Mouse (Mus musculus) left cerebral cortex, adult 8-10 months (tissue): ENCODE measurements around the gene Olfr1283. TPM values are rescaled to one million over a fixed set of nuclear protein-coding genes. Genes with fewer than 3 reads are reported as not detected.
"Not testable (repeated sequence)": the region's sequence is repeated elsewhere in the genome, so short reads cannot be mapped to it uniquely, and the experiment has no call there.

Source experiments
- DNase-seq, 2 experiments: peaks; one replicate each; pipeline ENCODE4 v3.0.0; 2022; ENCODE audit warnings: low spot score in 2 of 2
- total RNA-seq, 4 experiments: library from RNA; stranded (reverse); gene quantifications; 2 replicates each; pipeline ENCODE4 v1.2.4; 2022

Gene Olfr1283
- not detected for total RNA-seq

DNA sequence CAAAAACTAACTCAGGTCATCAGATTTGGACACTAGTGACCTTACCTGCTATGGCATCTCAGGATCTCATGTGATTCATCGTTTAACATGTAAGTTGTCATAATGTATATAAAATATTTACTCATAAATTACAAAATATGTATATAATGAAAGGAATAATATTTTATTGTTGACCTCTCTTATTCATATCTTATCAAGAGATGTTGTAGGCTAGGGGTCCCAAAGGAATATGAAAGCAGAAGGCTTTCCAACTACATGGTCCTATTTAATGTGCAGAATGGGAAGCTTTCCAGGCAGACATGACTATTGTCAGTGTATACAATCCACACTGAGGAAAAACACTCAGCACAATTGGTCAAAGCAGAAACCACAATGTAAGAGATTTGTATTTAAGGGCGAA lies at the start of gene Olfr1283:
TSS of gene Olfr1283 (plus strand) at position 301 of the 400 bp plus-strand sequence.
- no peak for DNase-seq

DNA sequence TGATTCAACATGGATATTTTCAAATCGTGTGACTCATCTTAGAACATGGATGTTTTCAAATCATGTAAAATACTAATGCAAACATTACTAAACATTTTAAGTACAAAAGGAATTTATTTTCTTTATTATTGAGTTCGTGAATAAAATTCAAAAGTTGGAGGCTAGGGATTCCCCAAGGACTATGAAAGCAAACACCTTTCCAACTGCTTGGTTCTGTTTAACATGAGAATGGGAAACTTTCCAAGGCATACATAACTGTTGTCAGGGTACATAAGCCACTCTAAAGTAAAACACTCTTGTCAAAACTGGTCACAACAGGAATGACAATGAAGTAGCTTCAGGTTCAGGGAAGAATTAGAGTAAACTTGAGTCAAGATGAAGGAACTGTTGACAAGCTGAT lies 40.4 kb upstream of the Olfr1283 start, which contains the start of gene Olfr1281:
TSS of gene Olfr1281 (plus strand) at position 301 of the 400 bp plus-strand sequence.
- no peak for DNase-seq

DNA sequence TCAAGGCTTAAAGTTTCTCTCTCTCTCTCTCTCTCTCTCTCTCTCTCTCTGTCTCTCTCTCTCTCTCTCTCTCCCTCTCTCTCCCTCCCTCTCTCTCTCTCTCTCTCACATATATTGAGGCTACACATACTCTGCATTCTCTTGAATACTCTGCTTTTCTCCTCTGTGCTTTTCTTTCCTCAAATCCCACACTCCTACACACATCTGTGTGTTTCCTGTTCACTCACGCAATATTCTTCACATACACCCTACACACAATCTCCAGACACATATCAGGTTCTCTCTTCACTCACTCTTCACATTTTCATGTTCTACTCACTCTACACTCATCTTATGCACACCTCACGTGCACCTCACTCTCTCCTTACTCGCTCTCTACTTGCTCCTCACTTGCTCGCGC lies 32.9 kb upstream of the Olfr1283 start:
- DNase-seq = not testable (repeated sequence)

DNA sequence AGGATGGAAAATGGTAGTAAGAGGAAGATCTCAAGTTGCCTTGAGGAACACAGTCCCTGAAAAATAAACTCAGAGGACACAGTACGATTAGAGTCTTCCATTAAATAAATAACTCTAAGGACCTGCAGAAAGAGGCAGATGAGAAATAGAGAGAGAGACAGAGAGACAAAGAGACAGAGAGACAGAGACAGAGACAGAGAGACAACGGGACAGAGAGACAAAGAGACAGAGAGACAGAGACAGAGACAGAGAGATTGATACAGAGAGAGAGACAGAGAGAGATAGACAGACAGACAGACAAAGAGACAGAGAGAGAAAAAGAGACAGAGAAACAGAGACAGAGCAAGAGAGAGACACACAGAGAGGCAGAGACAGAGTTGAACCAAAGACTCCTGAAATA lies 30.6 kb upstream of the Olfr1283 start, which contains the start of gene Olfr1282:
TSS of gene Olfr1282 (minus strand) at position 101 of the 400 bp plus-strand sequence.
- no peak for DNase-seq

DNA sequence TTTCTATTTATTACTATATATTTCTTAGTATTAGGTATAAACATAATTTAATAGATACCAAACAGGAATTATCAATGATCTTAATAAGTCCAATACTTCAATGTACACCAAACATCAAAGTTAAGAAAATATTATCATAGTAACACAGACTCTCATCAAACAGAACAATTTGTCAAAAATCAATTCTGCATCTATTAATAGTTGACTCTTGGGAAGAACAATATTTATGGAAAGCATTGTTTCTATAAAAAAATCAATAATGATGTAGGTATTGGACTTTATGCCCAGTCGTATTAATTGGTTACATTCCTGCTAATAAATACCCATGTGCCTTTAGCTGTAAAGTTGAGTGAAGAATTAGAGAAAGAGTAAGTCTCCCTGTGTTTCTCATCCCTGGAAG lies 8.6 kb downstream of the Olfr1283 start, which contains the start of gene Olfr1284:
TSS of gene Olfr1284 (plus strand) at position 301 of the 400 bp plus-strand sequence.
- no peak for DNase-seq

Other genes with a start within 250 kb of the Olfr1283 start
- not detected for gene Gm15130, start 213.9 kb upstream of the Olfr1283 start, total RNA-seq
- gene 4930430A15Rik, start 137.2 kb upstream of the Olfr1283 start, total RNA-seq = not detected
- gene Olfr1275, start 131.5 kb upstream of the Olfr1283 start, total RNA-seq = not detected
- not detected for gene Olfr1276, start 112.3 kb upstream of the Olfr1283 start, total RNA-seq
- not detected for gene Olfr1277, start 92.7 kb upstream of the Olfr1283 start, total RNA-seq
- not detected for gene Olfr1278, start 76.7 kb upstream of the Olfr1283 start, total RNA-seq
- gene Olfr1279, start 66.2 kb upstream of the Olfr1283 start, total RNA-seq = not detected
- not detected for gene Olfr1280, start 52.8 kb upstream of the Olfr1283 start, total RNA-seq
- not detected for gene Olfr1281, start 40.3 kb upstream of the Olfr1283 start, total RNA-seq
- not detected for gene Olfr1282, start 30.7 kb upstream of the Olfr1283 start, total RNA-seq
- not detected for gene Olfr1284, start 8.7 kb downstream of the Olfr1283 start, total RNA-seq
- gene Olfr1286, start 56.3 kb downstream of the Olfr1283 start, total RNA-seq = not detected
- not detected for gene Olfr1287, start 82.4 kb downstream of the Olfr1283 start, total RNA-seq
- gene Olfr1288, start 107.3 kb downstream of the Olfr1283 start, total RNA-seq = not detected
- gene Olfr1289, start 114.0 kb downstream of the Olfr1283 start, total RNA-seq = not detected
- gene Olfr1290, start 127.0 kb downstream of the Olfr1283 start, total RNA-seq = not detected
- not detected for gene Olfr1291-ps1, start 130.4 kb downstream of the Olfr1283 start, total RNA-seq
- not detected for gene Olfr1293-ps, start 158.4 kb downstream of the Olfr1283 start, total RNA-seq
- gene Olfr1294, start 173.5 kb downstream of the Olfr1283 start, total RNA-seq = not detected
- not detected for gene Olfr1295, start 202.9 kb downstream of the Olfr1283 start, total RNA-seq